Mouse (Mus musculus): ENCODE results near the gene Acaa1a.
"Not testable (repeated sequence)": the region's sequence is repeated elsewhere in the genome, so short reads cannot be mapped to it uniquely, and the experiment has no call there.

Acaa1a gene

GRCm38 (mm10) chr9:119340212-119340580 lies 720 bp downstream of the Acaa1a start:
- DNase-seq: no peak

GRCm38 (mm10) chr9:119340909-119341816 lies 1.7 kb downstream of the Acaa1a start, which contains the start of gene Myd88:
TSS of gene Myd88 (minus strand) at chr9:119341411.
- DNase-seq: peak; percentile 96

GRCm38 (mm10) chr9:119342728-119343127 lies 3.3 kb downstream of the Acaa1a start:
- DNase-seq: no peak

GRCm38 (mm10) chr9:119346376-119346775 lies 6.9 kb downstream of the Acaa1a start:
- no peak for DNase-seq

GRCm38 (mm10) chr9:119350531-119350930 lies 11.1 kb downstream of the Acaa1a start:
- no peak for DNase-seq

GRCm38 (mm10) chr9:119350947-119351705 lies 11.7 kb downstream of the Acaa1a start:
- DNase-seq: no peak

GRCm38 (mm10) chr9:119352060-119352459 lies 12.6 kb downstream of the Acaa1a start:
- peak; percentile 50 for DNase-seq

GRCm38 (mm10) chr9:119353926-119354325 lies 14.4 kb downstream of the Acaa1a start:
- DNase-seq: no peak

- DNase-seq: no peak
Measured at GRCm38 (mm10) chr9:119355943-119356342, 16.5 kb downstream of the Acaa1a start.

- DNase-seq: peak; percentile 86
Measured at GRCm38 (mm10) chr9:119357331-119358057, 18.0 kb downstream of the Acaa1a start, which contains the start of gene Xylb. TSS of gene Xylb (plus strand) at chr9:119357381.

GRCm38 (mm10) chr9:119358058-119358429 lies 18.6 kb downstream of the Acaa1a start:
- DNase-seq: no peak

- no peak for DNase-seq
Measured at GRCm38 (mm10) chr9:119361416-119361815, 21.9 kb downstream of the Acaa1a start.

- no peak for DNase-seq
Measured at GRCm38 (mm10) chr9:119363229-119363628, 23.8 kb downstream of the Acaa1a start.

GRCm38 (mm10) chr9:119365284-119365683 lies 25.8 kb downstream of the Acaa1a start, which contains the start of gene Slc22a14:
TSS of gene Slc22a14 (minus strand) at chr9:119365553.
- DNase-seq: no peak

GRCm38 (mm10) chr9:119368367-119368766 lies 28.9 kb downstream of the Acaa1a start:
- no peak for DNase-seq

- DNase-seq: not testable (repeated sequence)
Measured at GRCm38 (mm10) chr9:119370770-119371169, 31.3 kb downstream of the Acaa1a start.

- no peak for DNase-seq
Measured at GRCm38 (mm10) chr9:119371251-119371650, 31.8 kb downstream of the Acaa1a start.

- no peak for DNase-seq
Measured at GRCm38 (mm10) chr9:119375008-119375407, 35.5 kb downstream of the Acaa1a start.

- no peak for DNase-seq
Measured at GRCm38 (mm10) chr9:119375556-119375955, 36.1 kb downstream of the Acaa1a start.

GRCm38 (mm10) chr9:119378231-119378630 lies 38.8 kb downstream of the Acaa1a start:
- DNase-seq: no peak

- DNase-seq: peak; percentile 17
Measured at GRCm38 (mm10) chr9:119382603-119383002, 43.1 kb downstream of the Acaa1a start.

- no peak for DNase-seq
Measured at GRCm38 (mm10) chr9:119388956-119389355, 49.5 kb downstream of the Acaa1a start.

GRCm38 (mm10) chr9:119390214-119390613 lies 50.7 kb downstream of the Acaa1a start:
- no peak for DNase-seq
